Mouse (Mus musculus) embryo, embryonic 10 days (tissue): ENCODE results near the gene Rad18.

Source experiments
- DNase-seq: peaks from one replicate; pipeline ENCODE4 v3.0.0-alpha.2; 2015; ENCODE audit warnings: low spot score

Gene Rad18

DNA sequence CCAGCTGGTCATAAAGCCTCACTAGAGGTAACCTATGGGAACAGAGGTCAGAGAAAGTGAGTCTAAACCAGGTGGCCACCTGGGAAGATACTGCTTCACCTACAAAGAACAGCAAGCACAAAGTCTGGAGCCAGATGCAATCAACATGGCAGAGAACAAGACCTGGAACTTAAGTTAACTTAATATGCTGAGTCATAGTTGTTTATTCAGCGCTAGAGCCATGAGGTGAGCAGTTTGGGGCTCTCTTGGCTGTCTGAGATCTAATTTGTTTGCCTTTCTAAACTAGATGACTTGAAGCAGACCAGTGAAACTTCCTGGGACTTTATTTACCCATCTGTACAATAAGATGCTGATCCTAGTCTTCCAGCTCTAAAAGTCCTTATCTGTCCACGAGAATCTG lies 12.4 kb downstream of the Rad18 start:
- no peak for DNase-seq

DNA sequence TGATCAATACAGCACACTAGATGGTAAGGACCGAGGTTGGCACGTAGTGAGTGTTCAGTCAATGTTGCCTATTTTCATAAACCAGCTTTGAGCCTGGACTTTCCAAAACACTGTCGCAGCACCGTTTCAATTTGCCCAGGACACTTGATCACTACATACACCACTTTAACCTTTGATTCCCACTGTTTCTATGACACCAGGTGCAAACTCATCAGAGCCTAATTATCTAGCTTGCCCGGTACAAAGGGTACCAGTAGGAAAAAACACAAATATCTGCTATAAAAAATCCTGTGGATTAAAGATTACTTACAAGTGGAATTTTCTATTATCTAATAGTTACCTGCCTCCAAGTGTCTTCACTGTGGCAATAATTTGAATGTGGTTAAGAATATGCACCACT lies 64.4 kb downstream of the Rad18 start:
- no peak for DNase-seq

DNA sequence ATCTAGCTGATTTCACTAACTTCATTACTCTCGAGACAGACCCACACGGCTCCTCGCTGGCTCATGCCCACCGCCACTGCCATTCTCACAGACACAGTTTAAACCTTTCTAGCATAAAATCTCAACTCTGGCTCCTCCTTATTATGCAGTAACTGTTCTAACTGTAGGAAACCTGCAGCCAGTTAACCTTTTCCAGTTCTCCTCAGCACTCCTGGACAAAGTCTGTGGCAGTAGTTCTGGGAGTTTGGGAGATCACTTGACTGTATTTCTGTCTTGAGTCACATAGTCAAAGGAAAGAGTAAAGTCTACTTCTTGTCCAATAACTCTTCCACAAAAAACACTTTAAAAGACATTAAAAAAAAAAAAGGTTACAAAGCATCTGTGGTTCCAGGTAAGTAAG lies 66.2 kb downstream of the Rad18 start:
- DNase-seq, result no peak

DNA sequence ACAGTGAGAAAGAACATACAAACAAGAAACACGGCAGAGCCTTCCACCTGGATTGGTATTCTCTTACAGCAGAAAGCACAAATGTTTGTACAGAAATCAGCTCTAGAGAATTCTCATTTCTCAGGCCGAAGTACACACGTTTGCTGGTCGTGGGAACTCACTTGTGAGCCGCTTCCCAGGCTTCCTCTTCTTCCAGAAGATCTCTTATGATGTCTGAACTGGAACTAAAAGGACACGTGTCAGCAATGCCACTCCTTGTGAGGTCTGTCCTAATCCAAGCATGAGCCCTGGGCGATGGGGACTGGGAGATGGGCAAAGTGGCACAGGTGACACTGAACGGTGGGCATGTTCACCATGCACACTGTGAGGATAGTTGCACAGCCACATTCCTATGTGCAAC lies 68.2 kb downstream of the Rad18 start:
- DNase-seq, result no peak

DNA sequence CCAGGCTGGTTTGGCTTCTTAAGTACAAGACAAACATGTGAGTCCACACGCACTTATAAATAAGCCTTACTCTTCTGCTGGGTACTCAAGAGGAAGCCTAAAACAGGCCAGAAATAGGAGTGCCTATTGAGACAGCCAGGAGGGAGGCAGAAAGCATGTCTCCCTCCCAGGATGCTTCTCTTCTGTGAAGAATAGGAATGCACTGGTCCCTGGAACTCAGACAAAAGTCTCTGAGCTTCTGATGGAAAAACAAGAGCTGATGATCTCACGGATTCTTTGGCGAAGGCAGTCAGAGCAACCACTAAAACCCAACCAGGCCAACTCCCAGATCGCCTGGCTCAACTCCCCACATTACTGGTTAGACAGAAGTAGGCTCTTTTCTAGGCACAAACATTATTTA lies 74.2 kb downstream of the Rad18 start:
- no peak for DNase-seq

DNA sequence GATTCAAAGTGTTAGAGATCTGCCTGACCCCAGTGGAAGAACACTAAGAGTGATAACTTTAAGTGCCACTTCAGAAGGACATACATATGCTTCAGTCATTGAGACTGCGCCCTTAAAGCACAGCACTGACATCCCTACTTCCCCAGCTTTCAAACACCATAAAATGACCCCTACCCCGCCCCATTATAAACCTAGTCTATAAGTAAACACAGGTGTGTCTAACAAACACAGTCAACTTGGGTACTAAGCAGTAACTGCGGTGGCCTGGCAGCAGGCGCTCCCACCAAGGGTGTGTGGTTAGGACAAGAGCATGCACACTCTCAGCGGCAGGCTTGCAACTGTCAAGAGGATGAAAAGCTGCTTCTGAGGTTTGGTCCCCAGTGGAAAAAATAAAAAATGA lies 76.5 kb downstream of the Rad18 start:
- DNase-seq, result no peak

DNA sequence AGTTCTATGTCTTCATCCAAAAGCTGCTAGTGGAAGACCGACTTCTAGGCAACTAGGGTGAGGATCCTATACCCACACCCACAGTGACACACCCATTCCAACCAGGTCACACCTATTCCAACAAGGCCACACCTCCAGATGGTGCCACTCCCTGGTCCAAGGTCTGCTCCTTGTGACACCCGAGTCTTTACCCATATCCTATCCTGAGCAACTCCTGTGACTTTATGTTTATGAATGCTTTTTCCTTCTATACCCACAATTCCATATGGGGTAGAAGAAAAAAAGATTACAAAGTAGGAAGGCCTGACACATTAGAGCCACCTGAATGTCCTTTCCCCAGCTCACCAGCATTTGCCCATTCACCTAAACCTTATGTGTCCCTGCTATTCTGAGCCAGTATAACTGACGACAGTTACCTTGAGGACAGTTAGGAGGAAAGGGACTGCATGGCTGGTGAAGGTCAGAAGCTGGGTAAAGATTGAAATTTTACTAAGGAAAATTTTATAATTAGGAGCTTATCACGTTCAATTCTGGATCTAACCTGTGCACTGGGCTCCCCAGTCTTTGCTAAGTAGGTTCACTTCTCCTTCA lies 78.7 kb downstream of the Rad18 start:
- DNase-seq, result no peak

DNA sequence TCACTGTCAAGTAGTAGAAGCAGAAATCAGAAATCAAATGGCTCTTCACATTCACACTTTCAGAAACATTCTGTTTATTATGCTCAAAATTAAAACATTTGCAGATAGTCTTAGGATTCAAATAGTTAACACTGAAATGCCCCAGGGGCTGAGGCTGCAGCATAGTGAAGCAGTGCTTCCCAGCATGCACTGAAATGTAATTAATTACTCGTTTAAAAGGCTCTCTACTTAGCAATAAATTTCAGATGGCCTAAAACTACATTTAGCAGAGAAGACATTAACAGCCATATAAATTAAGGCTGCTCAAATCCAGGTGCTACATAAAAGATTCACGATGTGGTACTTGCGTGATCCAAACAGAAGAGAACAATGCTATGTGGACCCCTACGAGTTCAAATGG lies 87.5 kb downstream of the Rad18 start:
- DNase-seq, result no peak

DNA sequence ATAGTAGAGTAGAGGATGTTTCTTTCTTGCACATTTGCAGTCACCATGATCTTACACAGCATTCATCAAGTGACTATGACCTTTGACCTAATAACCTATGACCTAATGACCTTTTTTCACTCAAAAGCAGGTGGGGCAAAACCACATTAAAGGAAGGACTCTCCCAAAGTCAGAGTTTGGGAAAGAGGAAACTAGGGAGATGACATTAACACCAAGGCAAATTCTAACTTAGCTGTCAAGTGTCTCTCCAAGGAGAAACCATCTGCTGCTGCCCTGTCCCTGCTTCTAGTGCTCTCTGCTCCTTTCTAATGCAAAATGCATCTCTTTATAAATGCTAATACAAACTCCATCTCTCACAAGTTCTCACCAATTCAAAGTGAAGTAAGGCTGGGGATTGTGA lies 92.6 kb downstream of the Rad18 start:
- no peak for DNase-seq

DNA sequence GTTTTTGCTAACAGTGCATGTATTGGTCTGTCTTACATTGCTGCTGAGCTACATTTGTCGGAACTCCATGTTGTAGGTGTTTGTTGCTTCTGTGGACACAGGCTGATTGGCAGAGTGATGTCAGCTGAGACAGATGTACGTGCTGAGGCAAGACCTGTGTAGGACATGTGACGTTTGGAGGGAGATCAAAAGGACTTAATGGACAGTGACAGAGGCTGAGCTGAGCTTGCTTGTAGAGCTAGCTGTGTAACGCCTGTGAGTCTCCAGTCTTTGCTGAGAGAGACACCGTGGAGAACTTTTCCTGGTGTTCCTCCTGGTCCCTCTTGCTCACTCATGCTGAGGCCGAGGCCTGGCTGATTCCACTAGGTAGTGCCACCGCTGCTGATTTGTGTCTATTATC lies 101.5 kb downstream of the Rad18 start:
- DNase-seq, result no peak

DNA sequence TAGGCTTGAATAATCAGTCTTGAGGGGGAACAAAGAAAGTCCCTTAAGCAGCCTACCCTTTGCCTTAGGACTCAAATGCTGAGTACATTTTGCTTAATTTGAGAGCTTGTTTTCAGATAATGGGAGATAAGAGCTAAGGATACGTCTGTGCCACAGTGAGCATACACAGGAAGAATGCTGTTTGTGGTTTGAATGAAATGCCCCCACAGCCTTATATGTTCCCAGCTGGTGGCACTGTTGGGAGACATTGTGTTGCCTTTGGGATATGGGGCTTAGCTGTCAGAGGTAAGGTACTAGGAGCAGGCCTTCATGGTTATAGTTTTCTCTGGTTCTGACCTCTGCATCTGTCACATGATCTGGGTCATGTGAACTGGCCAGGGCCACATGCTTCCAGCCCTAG lies 108.6 kb downstream of the Rad18 start:
- DNase-seq, result no peak

DNA sequence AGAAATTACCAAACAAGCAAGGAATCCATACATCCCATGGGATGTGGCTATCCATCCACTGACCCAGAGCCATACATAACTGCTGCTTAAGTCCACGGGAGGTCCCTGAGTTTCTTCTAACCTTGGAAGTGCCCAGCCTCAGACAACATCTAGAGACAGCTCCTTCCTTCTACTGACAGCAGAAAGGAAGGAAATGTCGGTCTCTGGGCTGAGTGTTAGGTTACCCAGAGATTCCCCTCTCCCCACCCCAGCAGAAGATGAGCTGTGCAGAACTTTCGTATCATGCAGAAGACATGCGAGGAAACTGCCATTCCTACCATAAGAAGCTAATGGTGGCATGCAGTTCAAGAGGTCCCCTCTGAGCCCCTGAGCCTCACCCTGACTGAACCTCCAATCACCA lies 109.5 kb downstream of the Rad18 start:
- no peak for DNase-seq

DNA sequence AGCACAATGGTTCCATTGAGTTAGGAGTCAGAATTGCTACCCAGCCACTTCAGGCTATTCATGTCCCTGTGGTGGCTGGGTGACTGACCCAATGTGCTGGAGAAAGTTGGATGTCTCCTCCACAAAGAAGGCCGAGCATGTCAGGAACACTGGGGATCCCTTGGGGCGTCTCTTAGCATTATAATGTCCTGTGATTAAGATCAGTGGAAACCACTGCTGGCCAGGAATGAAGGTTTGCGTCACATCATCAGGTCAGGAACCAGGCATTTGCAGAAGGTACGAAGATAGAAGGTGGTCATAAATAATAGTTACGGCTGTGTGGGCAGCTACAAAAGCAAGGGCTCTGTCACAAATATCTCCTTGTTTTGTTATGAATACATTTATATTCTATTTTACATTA lies 111.5 kb downstream of the Rad18 start:
- DNase-seq, result no peak

DNA sequence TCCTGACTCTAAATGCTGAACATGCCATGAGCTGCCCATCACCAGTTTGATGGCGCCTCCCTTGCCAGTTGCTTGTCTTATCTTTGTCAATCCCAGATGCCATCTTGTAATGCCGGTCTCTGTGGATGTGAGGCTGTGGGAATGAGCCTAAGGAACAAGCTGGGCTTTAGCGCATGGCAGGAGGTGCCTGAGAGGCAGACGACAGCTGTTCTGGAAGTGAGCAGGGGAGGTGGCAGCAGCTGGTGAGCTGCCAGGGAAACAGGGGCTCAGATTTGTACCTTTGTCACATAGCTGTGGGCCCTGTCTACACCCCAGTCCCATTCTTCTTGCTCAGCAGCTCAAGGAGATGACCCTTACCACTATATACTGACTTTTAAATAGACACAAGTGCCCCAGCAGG lies 114.5 kb downstream of the Rad18 start:
- no peak for DNase-seq

DNA sequence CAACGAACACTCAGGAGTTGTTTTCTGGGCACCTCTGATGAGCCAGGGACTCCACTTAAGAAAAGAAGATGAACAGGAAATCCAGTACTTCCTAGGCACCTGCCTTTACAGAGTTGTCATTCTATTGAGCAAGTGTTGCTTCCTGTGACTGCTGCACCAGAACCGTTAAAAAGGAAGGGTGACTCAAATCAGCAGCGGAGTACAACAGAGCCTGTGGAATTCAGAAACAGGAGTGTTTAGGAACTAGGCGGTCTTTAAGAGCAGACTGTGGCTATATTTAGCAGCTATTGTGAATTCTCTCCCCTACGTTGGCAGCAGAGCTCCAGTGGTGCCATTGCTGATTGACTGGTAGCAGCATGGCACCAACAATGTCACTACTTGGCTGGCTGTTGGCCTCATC lies 119.3 kb downstream of the Rad18 start:
- DNase-seq, result no peak

DNA sequence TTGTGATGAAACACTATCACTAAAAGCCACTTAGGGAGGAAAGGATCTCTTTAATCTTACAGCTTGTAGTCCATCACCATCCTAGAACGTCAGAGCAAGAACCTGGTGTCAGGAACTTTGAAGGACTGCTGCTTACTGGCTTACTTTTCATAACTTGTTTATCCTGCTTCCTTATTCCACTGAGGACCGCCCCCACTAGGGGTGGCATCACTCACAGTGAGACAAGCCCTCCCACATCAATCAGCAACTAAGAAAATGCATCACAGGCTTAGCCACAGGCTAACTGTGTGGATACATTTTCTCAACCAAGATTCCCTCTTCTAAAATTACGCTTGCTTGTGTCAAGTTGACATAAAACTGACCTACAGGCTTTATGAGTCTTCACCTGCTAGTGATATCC lies 121.9 kb downstream of the Rad18 start:
- DNase-seq, result no peak

DNA sequence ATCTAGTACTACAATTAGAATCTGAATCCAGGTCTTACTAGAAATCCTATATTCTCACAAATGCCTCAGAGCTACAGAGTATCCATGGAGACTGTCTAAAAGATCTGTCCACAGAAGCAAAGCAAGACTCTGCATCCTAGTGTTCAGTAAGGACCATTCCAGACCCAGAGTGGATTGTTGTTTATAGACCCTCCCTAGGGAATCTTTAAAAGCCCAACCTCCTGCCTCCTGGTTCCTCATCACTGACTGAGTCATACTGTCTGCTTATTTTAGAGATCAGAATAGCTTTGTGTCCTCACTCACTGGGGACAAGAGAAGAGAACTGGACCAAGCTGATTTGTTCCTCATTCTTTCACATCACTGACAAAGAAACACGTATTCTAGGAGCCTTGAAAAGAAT lies 126.1 kb downstream of the Rad18 start:
- no peak for DNase-seq
